Mouse (Mus musculus): ENCODE results near the gene March2.
"Not testable (repeated sequence)": the region's sequence is repeated elsewhere in the genome, so short reads cannot be mapped to it uniquely, and the experiment has no call there.

Gene March2

DNA sequence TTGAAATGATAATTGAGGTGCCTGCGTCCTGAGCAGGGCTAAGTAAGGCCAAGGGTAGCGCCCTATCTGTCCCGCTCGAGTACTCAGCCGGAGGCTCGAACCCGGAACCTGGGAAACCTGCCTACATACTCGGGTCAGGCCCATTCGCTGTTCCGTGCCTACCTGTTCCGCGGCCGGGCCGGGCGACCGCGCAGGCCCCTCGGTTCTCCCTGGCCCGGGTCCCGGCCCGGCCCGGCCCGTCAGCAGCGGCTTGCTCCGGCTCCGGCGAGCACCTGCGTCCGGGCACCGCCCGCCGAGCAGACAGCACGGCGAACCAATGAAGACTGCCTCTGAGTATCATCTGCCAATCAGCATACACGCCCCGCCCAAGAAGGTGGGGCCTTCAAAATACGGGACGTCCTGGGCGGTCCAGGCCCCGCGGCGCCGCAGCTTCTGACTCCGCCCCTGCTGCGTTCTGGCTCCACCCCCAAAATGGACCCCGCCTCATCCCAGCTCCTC is at the start of gene March2:
Gene March2 (minus strand): TSS at position 287 of the 498 bp plus-strand sequence.
- DNase-seq (ENCODE audit: extremely low read depth, low read depth) = peak; percentile 80

DNA sequence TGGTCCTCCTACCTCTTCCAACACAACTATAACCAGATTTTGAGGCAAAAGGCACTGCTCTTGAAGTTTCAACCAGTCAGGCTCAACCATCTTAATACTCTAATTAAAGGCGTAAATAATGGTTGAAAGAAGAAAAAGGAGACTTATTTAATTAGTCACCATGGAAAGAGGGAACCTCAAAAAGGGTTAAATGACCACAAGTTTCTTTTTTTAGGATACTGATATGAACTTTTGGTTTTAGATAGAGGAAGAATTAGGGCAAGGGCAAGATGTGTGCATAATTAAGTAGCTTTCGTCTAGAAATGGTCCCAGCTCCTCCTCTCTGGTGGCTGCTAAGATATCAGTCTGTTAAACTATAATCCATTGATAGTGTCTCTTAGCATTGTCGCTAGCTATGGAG is 47.9 kb upstream of the March2 start:
- no peak for DNase-seq (ENCODE audit: extremely low read depth, low read depth)

DNA sequence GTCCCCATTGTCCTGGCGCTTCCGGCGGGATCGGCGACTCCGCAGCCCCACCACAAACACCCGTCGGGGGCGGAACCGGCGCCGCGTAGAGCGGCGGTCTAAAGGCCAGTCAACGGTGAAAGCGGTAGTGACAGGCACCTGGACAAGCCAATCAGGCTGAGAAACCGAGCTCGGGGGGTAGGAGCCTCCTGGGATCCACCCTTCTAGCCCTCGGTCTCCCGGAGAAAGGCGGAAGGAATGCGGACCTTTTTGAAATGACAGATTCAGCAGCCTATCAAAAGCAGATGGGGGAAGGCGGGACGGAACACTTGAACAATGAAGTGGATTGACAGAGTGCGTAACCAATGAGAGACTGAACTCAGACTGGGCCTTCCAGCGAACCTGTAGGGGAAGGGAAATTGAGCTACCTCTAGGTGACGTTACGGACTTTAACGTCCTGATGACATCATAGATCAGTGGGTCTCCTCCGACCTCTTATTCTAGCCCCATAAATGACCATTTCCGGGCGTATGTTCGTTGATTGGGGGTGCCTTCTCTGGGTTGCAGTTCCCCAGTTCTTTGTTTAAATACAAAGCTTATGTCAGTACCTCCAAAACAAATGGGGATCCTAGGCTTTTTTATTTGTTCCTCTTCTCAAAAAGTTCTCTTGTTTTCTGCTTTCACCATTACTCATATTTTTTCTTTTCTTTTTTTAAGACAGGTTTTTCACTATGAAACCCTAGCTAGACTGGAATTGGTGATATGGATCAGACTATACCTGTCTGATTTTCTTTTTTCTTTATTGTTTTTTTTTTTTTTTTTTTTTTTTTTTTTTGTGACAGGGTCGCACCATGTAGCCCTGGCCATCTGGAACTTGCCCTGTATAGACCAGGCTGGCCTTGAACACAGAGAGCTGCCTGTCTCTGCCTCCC is 42.0 kb upstream of the March2 start, which contains the start of gene Rab11b:
Gene Rab11b (minus strand): TSS at position 276 of the 911 bp plus-strand sequence.
- DNase-seq (ENCODE audit: extremely low read depth, low read depth) = peak; percentile 100

DNA sequence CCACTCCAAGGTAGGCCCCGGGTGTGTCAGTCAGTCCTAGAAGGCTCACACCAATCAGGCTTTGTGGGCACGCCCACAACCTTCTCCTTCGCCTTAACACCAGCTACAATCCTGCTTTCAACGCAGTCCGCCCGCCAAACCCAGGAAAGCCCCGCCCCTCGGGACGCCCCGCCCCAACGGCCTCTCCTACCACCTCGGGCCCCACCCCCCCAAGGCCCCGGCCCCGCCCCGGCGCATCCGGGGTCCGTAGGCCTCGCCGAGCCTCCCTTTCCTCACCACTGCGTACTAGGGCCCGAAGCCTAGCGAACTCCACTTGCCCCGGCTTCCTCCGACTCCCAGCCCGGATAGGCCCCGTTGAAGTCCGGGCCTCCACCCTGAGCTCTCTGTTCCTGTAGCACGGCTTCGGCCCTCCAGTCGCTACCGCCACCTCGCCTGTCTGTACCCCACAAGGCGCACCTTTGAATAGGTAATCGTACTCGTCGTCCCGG is 41.3 kb upstream of the March2 start:
- peak; percentile 83 for DNase-seq (ENCODE audit: extremely low read depth, low read depth)

DNA sequence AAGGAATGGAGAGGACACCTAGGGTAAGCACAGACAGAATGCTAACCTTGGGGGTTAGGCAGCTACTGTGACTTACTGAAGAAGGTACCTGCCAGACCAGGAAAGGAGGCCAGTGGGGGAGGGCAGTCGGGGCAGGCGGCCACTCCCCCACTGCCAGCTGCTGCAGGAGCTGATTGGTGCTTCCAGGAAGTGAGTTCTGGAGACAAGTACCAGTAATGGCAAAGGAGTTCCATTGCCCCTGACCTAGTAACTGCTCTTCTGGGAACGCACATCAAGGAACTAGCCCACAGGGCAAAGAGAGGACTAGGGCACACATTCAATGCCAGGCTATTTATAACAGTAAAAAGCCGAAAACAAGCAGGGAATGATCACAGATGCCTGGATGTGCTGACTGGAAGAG is 38.8 kb upstream of the March2 start:
- DNase-seq (ENCODE audit: extremely low read depth, low read depth) = no peak

DNA sequence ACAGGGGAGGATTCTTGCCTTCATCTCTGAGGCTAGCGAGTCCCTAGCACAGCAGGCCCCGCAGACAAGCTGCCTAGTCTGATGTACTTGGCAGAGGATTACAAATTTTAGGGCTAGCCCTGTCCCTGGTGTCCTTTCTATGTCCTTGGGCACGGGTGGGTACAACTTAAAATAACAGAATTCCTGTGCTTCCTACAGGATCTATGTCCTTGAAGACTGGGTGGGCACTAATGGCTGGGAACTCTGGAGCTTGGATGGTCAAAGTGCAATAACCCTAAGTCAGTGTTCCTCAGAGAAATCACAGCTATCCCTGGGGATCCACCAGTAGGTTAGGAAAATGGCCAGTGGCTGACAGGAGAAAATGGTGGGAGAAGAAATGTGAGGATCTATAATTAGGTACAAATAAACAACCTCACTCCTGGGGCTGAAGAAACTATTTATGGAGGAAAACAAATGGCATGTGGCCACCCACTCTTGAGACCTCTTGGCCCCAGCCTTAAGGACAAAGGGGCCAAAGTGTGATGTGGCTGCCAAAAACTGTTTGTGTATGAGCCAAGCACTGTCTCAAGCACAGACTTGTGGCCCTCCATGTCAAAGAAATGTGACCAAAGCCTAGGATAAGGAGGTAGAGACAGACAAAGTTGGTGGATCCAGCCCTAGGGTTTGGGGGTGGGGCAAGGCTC is 37.8 kb upstream of the March2 start:
- DNase-seq (ENCODE audit: extremely low read depth, low read depth) = no peak

DNA sequence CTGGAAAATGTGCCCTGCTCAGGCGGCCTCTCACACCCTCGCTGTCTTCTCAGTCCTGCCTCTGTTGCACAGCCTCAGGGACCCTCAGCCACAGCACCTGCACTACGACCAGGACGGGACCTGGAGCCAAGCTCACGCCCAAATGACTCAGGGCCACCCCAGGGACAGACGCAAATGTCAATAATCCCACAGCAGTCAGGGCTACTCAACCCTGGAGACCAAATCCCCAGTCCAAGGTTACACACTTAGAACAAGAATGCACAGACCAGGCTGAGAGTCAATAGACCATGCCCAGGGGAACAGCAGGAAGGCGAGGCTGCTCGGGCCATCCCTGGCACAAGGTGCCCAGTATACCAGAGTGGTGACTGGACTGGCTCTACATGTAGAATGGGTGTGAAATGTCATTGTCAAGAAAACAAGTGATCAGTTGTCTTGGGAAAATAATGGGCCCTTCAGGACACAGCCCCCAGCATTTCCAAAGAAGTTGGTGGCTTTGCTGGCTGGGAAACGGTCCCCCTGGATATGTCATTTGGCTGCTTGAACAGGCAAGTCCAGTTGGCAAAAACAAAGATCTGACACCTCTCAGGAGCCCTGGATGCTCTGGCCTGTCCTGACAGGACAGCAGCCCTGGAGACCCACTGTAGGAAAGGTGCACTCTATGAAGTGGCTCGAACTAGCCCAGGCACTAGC is 37.1 kb upstream of the March2 start:
- no peak for DNase-seq (ENCODE audit: extremely low read depth, low read depth)

DNA sequence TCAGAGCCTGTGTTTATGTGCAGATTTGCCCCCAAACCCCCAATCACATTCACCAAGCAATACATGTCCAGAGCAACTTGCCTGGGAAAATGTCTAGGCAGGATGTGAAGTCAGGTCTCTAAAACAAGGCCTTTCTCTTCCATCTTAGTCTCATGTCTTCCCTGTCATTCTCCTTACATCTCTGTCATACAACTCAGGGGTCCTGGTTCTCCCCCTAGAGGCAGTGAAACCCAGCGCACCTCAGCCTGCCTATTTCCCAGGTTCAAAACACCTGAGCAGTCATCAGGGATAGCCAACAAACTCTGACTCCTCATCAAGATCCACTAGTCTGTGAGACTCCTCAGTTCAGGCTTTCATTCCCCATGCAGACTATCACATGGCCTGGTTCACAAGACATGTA is 36.2 kb upstream of the March2 start:
- no peak for DNase-seq (ENCODE audit: extremely low read depth, low read depth)

DNA sequence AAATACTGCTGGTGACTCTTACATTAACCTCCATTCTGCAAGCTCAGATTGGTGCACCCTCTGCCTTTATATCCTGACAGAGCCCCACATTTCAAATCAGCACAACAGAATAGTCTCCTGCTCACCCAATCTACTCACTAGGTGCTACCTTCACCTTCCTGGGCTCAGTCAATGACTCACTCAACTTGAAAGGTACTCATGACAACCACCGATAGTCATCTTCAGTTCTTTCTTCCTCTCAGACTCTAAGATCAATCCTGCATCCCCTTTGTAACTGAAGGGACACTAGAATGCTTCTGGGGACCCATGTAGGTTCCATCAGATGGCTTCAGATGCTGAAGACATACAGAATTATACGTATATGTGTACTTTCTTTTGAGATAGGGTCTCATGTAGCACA is 33.8 kb upstream of the March2 start:
- DNase-seq (ENCODE audit: extremely low read depth, low read depth) = no peak

DNA sequence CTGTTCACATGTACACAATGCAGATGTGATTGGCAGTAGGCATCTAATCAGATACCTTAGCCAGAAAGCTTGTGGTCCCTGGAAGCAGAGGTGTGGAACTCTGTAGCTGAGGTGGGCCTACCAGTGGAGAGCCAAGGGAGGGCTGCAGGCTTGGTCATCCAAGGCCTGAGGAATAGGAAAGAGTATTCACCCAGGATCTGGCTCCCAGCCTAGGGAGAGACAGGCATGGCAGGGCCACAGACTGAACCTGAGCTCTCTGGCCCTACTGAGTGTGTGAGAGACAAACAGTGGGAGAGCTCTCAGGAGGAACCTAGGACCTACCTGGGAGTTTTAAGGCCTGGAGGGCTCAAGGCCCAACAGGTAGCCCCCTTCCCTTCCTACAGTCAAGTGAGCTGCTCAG is 32.7 kb upstream of the March2 start:
- DNase-seq (ENCODE audit: extremely low read depth, low read depth) = no peak

DNA sequence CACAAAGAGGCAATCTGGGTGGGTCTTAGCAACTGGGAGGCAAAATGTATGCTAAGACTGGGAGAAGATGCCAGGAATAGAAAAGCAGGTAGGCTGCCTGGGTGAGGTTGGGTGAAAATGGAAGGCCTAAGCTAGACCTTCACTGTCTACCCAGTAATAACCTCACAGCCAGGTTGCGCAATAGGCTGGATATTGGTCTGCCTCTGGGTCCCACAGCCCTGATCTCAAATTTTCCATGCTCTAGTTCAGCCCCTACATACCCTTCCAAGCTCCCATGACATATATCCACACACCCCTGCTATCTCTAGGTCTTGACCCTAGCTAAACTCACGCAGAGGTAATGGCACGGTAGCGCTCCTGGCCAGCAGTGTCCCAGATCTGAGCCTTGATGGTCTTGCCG is 31.0 kb upstream of the March2 start:
- DNase-seq (ENCODE audit: extremely low read depth, low read depth) = no peak

DNA sequence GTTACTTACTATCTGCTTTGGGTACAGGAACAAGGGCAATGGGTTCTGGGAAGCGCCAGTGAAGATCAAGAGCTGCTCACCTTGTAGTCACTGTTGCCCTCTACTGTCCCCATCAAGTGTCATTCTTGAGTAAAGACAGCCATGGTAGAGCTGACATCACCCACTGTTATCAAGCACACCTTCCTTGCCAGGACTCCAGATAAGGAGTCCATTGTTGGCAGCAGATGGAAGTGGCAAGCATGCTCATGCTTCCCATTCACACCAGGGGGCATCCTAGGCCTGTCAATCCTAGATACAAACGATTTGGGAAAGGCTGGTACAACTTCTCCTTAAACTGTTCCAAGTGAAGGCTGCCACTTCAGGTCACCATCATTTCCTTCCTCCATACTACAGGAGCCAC is 27.5 kb upstream of the March2 start:
- no peak for DNase-seq (ENCODE audit: extremely low read depth, low read depth)

DNA sequence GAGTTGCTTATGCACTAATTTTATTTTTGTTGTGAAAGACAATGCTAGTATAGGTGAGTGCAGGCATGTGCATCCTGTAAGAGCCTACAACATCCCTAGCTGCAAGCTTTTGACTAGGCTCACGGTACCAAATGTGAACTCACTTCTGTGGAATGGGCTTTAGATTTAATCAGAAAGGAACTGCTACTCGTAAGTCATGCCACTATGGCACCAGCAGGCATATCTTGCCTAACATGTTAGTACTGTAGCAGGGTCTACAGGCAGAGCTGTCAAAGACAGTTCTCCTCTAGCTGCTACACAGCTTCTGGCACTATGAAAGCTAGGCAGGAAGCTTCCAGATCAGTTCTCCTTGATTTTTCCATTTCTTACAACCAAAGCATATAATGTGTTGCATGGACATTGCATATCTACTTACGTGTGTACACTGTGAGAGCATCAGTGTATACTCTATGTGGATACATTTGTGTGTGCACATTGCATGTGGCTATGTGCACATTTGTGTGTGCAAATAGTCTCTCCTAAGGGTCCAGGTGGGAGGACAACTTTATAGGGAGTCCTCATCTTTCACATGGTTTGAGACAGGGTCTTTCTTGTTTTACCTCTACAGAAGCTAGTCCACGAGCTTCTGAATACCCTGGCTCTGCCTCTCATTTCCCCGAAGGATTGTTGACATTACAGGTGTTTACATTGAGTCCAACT is 26.4 kb upstream of the March2 start:
- DNase-seq (ENCODE audit: extremely low read depth, low read depth) = no peak

DNA sequence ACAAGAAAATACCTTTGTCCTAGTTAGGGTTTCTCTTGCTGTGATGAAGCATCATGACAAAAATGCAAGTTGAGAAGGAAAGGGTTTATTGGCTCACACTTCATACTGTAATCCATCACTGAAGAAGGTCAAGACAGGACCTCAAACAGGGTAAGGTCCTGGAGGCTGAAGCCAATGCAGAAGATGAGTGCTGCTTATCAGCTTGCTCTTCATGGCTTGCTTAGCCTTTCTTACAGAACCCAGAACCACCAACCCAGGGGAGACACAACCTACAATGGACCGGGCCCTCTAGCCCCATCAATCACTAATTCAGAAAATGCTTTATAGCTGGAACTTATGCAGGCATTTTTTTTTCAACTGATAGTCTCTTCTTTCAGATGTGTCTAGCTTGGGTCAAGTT is 23.9 kb upstream of the March2 start:
- no peak for DNase-seq (ENCODE audit: extremely low read depth, low read depth)

DNA sequence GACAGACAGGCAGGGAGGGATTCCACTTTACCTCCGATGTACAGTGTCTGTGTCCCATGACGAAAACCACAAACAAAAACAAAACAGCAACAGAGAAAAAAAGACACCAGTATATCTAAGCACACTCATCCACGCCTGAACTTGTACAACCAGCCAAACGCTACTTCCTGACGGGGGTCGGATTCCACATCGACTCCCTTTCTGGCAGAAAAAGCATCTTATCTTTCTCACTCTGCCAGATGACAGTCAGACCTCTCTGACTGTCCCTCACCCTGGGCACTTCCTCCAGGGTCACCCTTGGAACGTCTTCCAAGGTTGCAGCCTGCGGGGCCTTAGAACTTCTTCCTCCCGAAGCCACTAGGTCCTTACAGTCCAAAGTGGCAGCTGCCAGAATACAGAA is 15.1 kb upstream of the March2 start:
- not testable (repeated sequence) for DNase-seq (ENCODE audit: extremely low read depth, low read depth)

DNA sequence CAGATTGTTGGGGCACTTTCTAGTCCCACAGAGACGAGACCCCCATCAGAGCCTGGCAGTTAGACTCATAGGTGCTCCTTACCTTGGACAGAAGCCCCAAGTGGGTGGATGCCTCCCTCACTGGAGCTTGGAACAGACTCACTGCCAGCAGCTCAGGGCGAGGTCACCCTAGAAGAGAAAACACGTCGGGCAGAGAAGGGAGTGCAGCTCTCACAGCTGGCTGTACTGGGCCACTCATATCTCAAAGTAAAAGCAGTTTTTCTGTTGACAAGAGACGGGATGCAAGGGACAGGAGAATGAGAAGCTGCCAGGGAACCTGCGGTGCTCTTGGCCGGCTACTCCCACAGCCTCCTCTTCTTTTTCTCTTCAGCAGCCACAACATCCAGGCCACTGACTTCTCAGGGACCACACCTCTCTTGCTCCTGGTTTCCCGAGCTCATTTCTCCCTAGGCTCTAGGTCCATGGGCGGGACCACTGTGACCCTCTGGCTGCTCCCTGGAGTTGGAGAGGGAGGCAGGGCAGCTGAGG is 14.2 kb upstream of the March2 start:
- not testable (repeated sequence) for DNase-seq (ENCODE audit: extremely low read depth, low read depth)

DNA sequence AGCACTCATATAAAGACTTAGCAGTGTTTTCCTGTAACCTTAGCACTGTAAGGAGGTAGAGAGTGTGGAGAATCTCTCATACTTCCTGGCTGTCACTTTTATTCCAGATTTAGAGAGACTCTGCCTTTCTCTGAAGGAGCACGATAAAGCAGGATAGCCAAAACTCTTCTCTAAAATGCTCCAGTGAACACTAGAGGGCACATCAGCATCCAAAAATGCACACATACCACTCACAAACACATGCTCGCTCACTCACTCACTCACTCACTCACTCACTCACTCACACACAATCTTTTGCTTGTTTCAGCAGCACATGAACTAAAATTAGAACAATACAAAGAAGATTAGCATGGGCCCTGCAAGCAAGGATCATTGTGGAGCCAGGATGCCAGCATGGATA is 10.7 kb upstream of the March2 start:
- DNase-seq (ENCODE audit: extremely low read depth, low read depth) = no peak

DNA sequence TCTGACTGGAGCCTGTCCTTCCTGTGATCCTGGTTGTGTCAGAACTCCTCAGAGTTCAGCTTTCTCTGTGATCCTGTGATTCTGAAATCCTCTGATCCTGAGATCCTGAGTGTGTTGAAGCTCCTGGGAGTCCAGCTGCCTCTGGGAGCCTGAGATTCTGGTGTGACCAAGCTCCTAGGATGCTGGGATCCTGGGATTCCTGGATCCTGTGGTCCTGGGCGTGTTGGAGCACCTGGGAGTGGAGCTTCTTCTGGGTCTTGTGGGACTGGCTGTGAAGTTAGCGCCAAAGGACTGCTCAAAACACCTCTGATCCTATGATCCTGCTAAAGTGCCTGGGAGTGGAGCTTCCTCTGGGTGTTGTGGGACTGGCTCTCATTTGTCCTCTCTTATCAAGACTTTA is 9.9 kb upstream of the March2 start:
- no peak for DNase-seq (ENCODE audit: extremely low read depth, low read depth)

DNA sequence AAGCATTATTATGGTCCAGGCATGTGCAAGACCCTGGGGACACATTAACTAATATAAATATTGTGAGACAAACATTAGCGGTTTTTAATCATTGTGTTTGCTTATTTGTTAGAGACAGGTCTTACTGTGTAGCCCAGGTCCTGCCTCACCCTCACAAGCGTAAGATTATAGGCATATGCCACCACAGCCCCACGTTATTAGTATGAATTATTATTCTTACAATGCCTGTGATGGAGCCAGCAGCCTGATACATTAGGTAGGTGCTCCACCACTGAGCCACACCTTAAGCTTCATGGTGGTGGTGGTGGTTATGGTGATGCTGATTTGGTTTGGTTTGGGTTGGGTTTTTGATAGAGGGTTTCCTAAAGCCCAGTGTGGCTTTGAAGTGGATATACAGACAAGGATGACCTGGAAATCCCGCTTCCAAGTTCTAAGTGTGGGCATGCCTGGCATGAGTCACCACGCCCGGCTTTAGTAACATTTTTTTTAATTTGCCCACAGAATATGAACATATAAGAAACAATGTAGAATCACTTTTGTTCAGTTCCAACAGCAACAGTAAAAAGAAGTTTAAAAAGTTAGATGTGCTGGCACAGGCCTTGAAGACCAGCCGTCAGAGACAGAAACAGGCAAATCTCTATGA is 1.4 kb upstream of the March2 start:
- DNase-seq (ENCODE audit: extremely low read depth, low read depth) = no peak

DNA sequence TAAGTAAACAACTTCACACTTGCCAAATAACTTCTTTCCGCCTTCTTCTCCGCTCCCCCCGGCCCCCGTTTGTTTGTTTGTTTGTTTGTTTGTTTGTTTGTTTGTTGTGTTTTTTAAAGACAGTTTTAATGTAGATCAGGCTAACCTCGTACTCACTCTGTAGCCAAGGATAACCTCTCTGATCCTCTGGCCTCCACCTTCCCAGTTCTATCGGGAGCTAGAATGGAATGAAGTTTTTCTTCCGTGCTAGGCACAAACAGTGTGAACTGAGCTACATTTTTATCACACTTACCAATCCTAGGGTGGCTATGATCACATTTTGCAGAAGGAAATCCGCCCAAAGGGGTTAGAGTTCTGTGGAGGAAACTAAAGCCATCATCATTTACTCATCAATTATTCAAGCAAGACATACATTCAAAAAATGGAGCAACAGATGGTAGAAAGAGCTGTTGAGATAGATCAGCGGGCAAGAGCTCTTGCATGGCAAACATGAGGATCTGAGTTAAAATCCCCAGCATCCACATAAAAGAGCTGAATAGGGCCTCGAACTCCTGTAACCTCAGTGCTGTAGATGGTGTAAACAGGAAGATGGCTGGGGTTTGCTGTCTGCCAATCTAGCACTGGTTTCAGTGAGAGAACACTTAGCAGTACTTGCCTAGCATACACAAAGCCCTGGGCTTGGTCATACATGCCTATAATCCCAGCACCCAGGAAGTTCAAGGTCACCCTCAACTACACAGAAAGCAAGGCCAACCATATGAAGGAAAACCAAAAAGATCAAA is 665 bp upstream of the March2 start:
- no peak for DNase-seq (ENCODE audit: extremely low read depth, low read depth)
